Mouse (Mus musculus) layer of hippocampus, adult 9-11 months (tissue): ENCODE results near the gene Gm20662.

Experiments used
- DNase-seq: peaks from one replicate; pipeline ENCODE4 v3.0.0; 2022

The Gm20662 gene

GRCm38 (mm10) chr9:107996049-107996448 is at the start of gene Gm20662:
Gene Gm20662, plus strand, starts transcription at chr9:107996349.
- DNase-seq = no peak

GRCm38 (mm10) chr9:107947241-107948194 is 48.6 kb upstream of the Gm20662 start:
- peak; percentile 72 for DNase-seq

- DNase-seq = no peak
These were observed 46.8 kb upstream of the Gm20662 start for GRCm38 (mm10) chr9:107949184-107949921.

GRCm38 (mm10) chr9:107949922-107950235 is 46.3 kb upstream of the Gm20662 start, which contains the start of gene Traip:
Gene Traip, plus strand, starts transcription at chr9:107950136.
- DNase-seq = no peak

- DNase-seq = peak; percentile 93
These were observed 45.4 kb upstream of the Gm20662 start for GRCm38 (mm10) chr9:107950460-107951355.

- DNase-seq = no peak
These were observed 40.4 kb upstream of the Gm20662 start for GRCm38 (mm10) chr9:107955613-107956289.

- DNase-seq = no peak
These were observed 39.0 kb upstream of the Gm20662 start for GRCm38 (mm10) chr9:107957141-107957540.

GRCm38 (mm10) chr9:107959896-107960295 is 36.3 kb upstream of the Gm20662 start:
- DNase-seq = no peak

- DNase-seq = no peak
These were observed 35.2 kb upstream of the Gm20662 start for GRCm38 (mm10) chr9:107960928-107961327.

- DNase-seq = peak; percentile 91
These were observed 34.8 kb upstream of the Gm20662 start for GRCm38 (mm10) chr9:107961351-107961762.

GRCm38 (mm10) chr9:107961881-107962280 is 34.3 kb upstream of the Gm20662 start:
- peak; percentile 86 for DNase-seq

- no peak for DNase-seq
These were observed 33.2 kb upstream of the Gm20662 start for GRCm38 (mm10) chr9:107962916-107963315.

- DNase-seq = peak; percentile 75
These were observed 32.4 kb upstream of the Gm20662 start for GRCm38 (mm10) chr9:107963700-107964099.

- no peak for DNase-seq
These were observed 31.5 kb upstream of the Gm20662 start for GRCm38 (mm10) chr9:107964681-107965080.

- no peak for DNase-seq
These were observed 29.5 kb upstream of the Gm20662 start for GRCm38 (mm10) chr9:107966676-107967075.

- no peak for DNase-seq
These were observed 28.7 kb upstream of the Gm20662 start for GRCm38 (mm10) chr9:107967437-107967836.

- DNase-seq = no peak
These were observed 27.6 kb upstream of the Gm20662 start for GRCm38 (mm10) chr9:107968531-107968930.

- DNase-seq = no peak
These were observed 25.8 kb upstream of the Gm20662 start for GRCm38 (mm10) chr9:107970311-107970710.

- DNase-seq = no peak
These were observed 24.2 kb upstream of the Gm20662 start for GRCm38 (mm10) chr9:107971690-107972541.

GRCm38 (mm10) chr9:107974491-107975171 is 21.5 kb upstream of the Gm20662 start:
- no peak for DNase-seq
